Mouse (Mus musculus) heart, postnatal 36 days (tissue): ENCODE results near the gene Igf1. TPM values are rescaled to one million over a fixed set of nuclear protein-coding genes. Genes with fewer than 3 reads are reported as not detected.
A peak's percentile ranks its signal among the peaks of the same experiment; 100 is the strongest.

Source experiments
- DNase-seq, 2 experiments: peaks; one replicate each; pipeline ENCODE4 v3.0.0; 2021 to 2022
- intact Hi-C: fragments of 180-260 bp; cut with DNase I; formaldehyde crosslinking; loops from one replicate; pipeline ENCODE4 v1.15.1; 2025
- total RNA-seq, 2 experiments: library from RNA; stranded (reverse); gene quantifications; 2 replicates each; pipeline ENCODE4 v1.2.3; 2021

The Igf1 gene
- total RNA-seq, 2 experiments from 2014 or later, result 15.5 to 18.8 TPM

- intact Hi-C loops, result loop anchor here (5.0 to 10.0 kb wide), 4 partner anchors 258 to 468 kb away; partner anchors contain the start of genes Nup37 and Parpbp
- DNase-seq, result peak; percentile 27 to 43
These were observed 1.4 kb downstream of the Igf1 start for GRCm38 (mm10) chr10:87859453-87859852.

- DNase-seq, result peak; percentile 58 to 64
These were observed 2.4 kb downstream of the Igf1 start for GRCm38 (mm10) chr10:87860181-87861103.

GRCm38 (mm10) chr10:87861104-87861455 is 3.0 kb downstream of the Igf1 start:
- intact Hi-C loops, result loop anchor here (5.0 kb wide), 2 partner anchors 66 to 341 kb away; partner anchors contain the start of gene Washc3

More at GRCm38 (mm10) chr10:87860181-87861103, 2.4 kb downstream of the Igf1 start:
- intact Hi-C loops, result loop anchor here (5.0 kb wide), 2 partner anchors 67 to 342 kb away; partner anchors contain the start of gene Washc3

GRCm38 (mm10) chr10:87862899-87863298 is 4.8 kb downstream of the Igf1 start:
- DNase-seq, result peak; percentile 66 to 73
- intact Hi-C loops, result loop anchor here (5.0 kb wide), 2 partner anchors 64 to 339 kb away; partner anchors contain the start of gene Washc3

More at GRCm38 (mm10) chr10:87861104-87861455, 3.0 kb downstream of the Igf1 start:
- no peak for DNase-seq

- intact Hi-C loops, result loop anchor here (5.0 kb wide), 2 partner anchors 64 to 339 kb away; partner anchors contain the start of gene Washc3
- DNase-seq, result no peak
These were observed 5.3 kb downstream of the Igf1 start for GRCm38 (mm10) chr10:87863326-87863725.

GRCm38 (mm10) chr10:87865712-87866111 is 7.6 kb downstream of the Igf1 start:
- intact Hi-C loops, result no loop called here
- no peak for DNase-seq

- intact Hi-C loops, result no loop called here
- DNase-seq, result no peak
These were observed 8.4 kb downstream of the Igf1 start for GRCm38 (mm10) chr10:87866448-87866847.

- intact Hi-C loops, result no loop called here
- no peak for DNase-seq
These were observed 9.2 kb downstream of the Igf1 start for GRCm38 (mm10) chr10:87867217-87867616.

- intact Hi-C loops, result no loop called here
- DNase-seq, result no peak
These were observed 9.6 kb downstream of the Igf1 start for GRCm38 (mm10) chr10:87867631-87868030.

GRCm38 (mm10) chr10:87868349-87869053 is 10.4 kb downstream of the Igf1 start:
- intact Hi-C loops, result no loop called here
- DNase-seq, result no peak

- DNase-seq, result no peak
- intact Hi-C loops, result no loop called here
These were observed 11.1 kb downstream of the Igf1 start for GRCm38 (mm10) chr10:87869151-87869550.

- no peak for DNase-seq
- intact Hi-C loops, result loop anchor here (10.0 kb wide), 1 partner anchor 1065 kb away; no protein-coding TSS in a partner anchor
These were observed 11.6 kb downstream of the Igf1 start for GRCm38 (mm10) chr10:87869691-87870090.

- DNase-seq, result no peak
- intact Hi-C loops, result loop anchor here (10.0 kb wide), 1 partner anchor 1067 kb away; no protein-coding TSS in a partner anchor
These were observed 14.0 kb downstream of the Igf1 start for GRCm38 (mm10) chr10:87871863-87872647.

- no peak for DNase-seq
- intact Hi-C loops, result loop anchor here (10.0 kb wide), 1 partner anchor 1068 kb away; no protein-coding TSS in a partner anchor
These were observed 14.8 kb downstream of the Igf1 start for GRCm38 (mm10) chr10:87872854-87873253.

- intact Hi-C loops, result loop anchor here (10.0 kb wide), 1 partner anchor 1069 kb away; no protein-coding TSS in a partner anchor
- no peak for DNase-seq
These were observed 15.5 kb downstream of the Igf1 start for GRCm38 (mm10) chr10:87873516-87873915.

- intact Hi-C loops, result no loop called here
- DNase-seq, result no peak
These were observed 22.2 kb downstream of the Igf1 start for GRCm38 (mm10) chr10:87880071-87880785.

GRCm38 (mm10) chr10:87885326-87886040 is 27.4 kb downstream of the Igf1 start:
- no peak for DNase-seq
- intact Hi-C loops, result no loop called here

GRCm38 (mm10) chr10:87889850-87890249 is 31.8 kb downstream of the Igf1 start:
- DNase-seq, result no peak
- intact Hi-C loops, result no loop called here

GRCm38 (mm10) chr10:87892256-87892655 is 34.2 kb downstream of the Igf1 start:
- intact Hi-C loops, result no loop called here
- DNase-seq, result no peak
